Mouse (Mus musculus) ovary, postnatal 36 days (tissue): Measurements from ENCODE around the gene Rtl5.

Experiments
- DNase-seq: peaks from one replicate; pipeline ENCODE4 v3.0.0; 2022; ENCODE audit warnings: low spot score, mixed read lengths

The Rtl5 gene

GRCm38 (mm10) chrX:102066134-102066533 is 5.0 kb downstream of the Rtl5 start:
- peak; percentile 67 for DNase-seq

- no peak for DNase-seq
Observed at GRCm38 (mm10) chrX:102065213-102065775, 5.8 kb downstream of the Rtl5 start.

GRCm38 (mm10) chrX:102064062-102064461 is 7.0 kb downstream of the Rtl5 start:
- no peak for DNase-seq

- no peak for DNase-seq
Observed at GRCm38 (mm10) chrX:102060891-102061290, 10.2 kb downstream of the Rtl5 start.

GRCm38 (mm10) chrX:102060243-102060642 is 10.9 kb downstream of the Rtl5 start:
- DNase-seq, result no peak

- no peak for DNase-seq
Observed at GRCm38 (mm10) chrX:102059437-102059836, 11.7 kb downstream of the Rtl5 start.

GRCm38 (mm10) chrX:102054009-102054408 is 17.1 kb downstream of the Rtl5 start:
- no peak for DNase-seq

- DNase-seq, result no peak
Observed at GRCm38 (mm10) chrX:102053371-102053770, 17.7 kb downstream of the Rtl5 start.

GRCm38 (mm10) chrX:102051225-102051624 is 19.9 kb downstream of the Rtl5 start:
- DNase-seq, result no peak

GRCm38 (mm10) chrX:102050552-102050951 is 20.6 kb downstream of the Rtl5 start:
- DNase-seq, result no peak

- no peak for DNase-seq
Observed at GRCm38 (mm10) chrX:102042386-102042785, 28.7 kb downstream of the Rtl5 start.

- no peak for DNase-seq
Observed at GRCm38 (mm10) chrX:102041562-102041961, 29.5 kb downstream of the Rtl5 start.

GRCm38 (mm10) chrX:102037506-102037905 is 33.6 kb downstream of the Rtl5 start:
- DNase-seq, result peak; percentile 38

- DNase-seq, result no peak
Observed at GRCm38 (mm10) chrX:102036866-102037361, 34.2 kb downstream of the Rtl5 start.

GRCm38 (mm10) chrX:102035671-102036070 is 35.4 kb downstream of the Rtl5 start:
- DNase-seq, result no peak

- no peak for DNase-seq
Observed at GRCm38 (mm10) chrX:102033566-102033965, 37.5 kb downstream of the Rtl5 start.

GRCm38 (mm10) chrX:102032431-102032830 is 38.7 kb downstream of the Rtl5 start:
- no peak for DNase-seq

GRCm38 (mm10) chrX:102031851-102032250 is 39.3 kb downstream of the Rtl5 start:
- DNase-seq, result no peak

- no peak for DNase-seq
Observed at GRCm38 (mm10) chrX:102024976-102025375, 46.1 kb downstream of the Rtl5 start.

- DNase-seq, result no peak
Observed at GRCm38 (mm10) chrX:102019471-102020240, 51.4 kb downstream of the Rtl5 start.

- DNase-seq, result no peak
Observed at GRCm38 (mm10) chrX:102018890-102019289, 52.2 kb downstream of the Rtl5 start.

- DNase-seq, result no peak
Observed at GRCm38 (mm10) chrX:102017213-102017923, 53.7 kb downstream of the Rtl5 start.
